In the genomic region with DNA sequence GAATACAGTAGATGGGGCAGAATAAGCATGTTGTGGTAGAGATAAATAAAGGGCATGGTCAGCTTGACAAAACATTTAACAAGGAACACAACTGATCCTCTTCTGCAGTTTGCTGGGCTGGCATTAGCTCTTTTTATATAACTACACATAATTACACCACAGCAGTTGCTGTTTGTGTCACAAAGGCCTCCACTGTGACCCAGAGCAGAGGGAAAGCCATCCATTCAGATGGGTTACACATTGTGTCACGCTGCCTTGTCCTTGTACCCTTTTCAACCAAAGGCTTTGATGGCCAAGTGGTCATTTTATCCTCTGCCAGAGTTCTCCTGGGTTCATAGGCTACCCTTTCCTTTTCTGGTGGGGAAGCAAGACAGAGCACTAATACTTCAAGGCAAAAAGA, we compare ENCODE assay signal across 16 mouse cellular contexts.
"Had no signal": no experiment of that assay in that cellular context is flagged by ENCODE, and none has a peak within 500 bp of the region (broad histone marks: within the 10 kb centered on the region; RNA-seq: fewer than 3 reads in every experiment).

No protein-coding gene starts in this region.

- DNase-seq: kidney, adult 9 months; kidney, postnatal 10 days; kidney, postnatal 4 days; left cerebral cortex, postnatal 4 days; lung, adult 18-20 months; lung, postnatal 4 days; retina, postnatal 1 day; right cerebral cortex, postnatal 4 days; spleen, adult 18-20 months; thymus, adult 18-20 months; thymus, postnatal 14 days had no signal

- H3K4me3 ChIP-seq: layer of hippocampus, adult 2 months; limb, embryonic 13.5 days had no signal

- H3K27ac ChIP-seq: layer of hippocampus, adult 2 months; limb, embryonic 13.5 days; liver, embryonic 14.5 days had no signal

- H3K9me3 ChIP-seq: limb, embryonic 13.5 days had no signal

- H3K36me3 ChIP-seq: limb, embryonic 13.5 days had no signal

- H3K27me3 ChIP-seq: limb, embryonic 13.5 days had no signal

- ATAC-seq: midbrain, embryonic 16.5 days had no signal

- H3K4me1 ChIP-seq: limb, embryonic 13.5 days had no signal

- H3K9ac ChIP-seq: limb, embryonic 13.5 days; liver, embryonic 14.5 days had no signal

- H3K4me2 ChIP-seq: limb, embryonic 13.5 days; midbrain, embryonic 11.5 days had no signal
